Mouse (Mus musculus): Measurements from ENCODE around the gene Prkg1.
"Not testable (repeated sequence)": the region's sequence is repeated elsewhere in the genome, so short reads cannot be mapped to it uniquely, and the experiment has no call there.

DNA sequence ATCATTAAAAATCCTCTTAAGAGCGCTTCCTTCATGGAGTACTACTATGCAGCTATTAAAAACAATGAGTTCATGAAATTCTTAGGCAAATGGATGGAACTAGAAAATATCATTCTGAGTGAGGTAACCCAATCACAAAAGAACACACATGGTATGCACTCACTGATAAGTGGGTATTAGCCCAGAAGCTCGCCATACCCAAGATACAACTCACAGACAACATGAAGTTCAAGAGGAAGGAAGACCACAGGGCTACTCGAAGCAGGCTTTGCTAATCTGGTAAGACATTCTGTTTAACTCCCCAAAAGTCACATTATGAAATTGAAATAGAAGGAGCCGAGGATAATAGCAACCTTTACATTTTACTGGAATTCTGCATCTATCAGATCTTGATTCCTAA lies 545.6 kb downstream of the Prkg1 start:
- not testable (repeated sequence) for TF ChIP-seq POLR2A (IDR thresholded peaks at IDR 0.05; ENCODE audit: borderline replicate concordance, insufficient read depth, low read length); CTCF (IDR thresholded peaks at IDR 0.05; ENCODE audit: borderline replicate concordance, insufficient read depth, low read depth, low read length)

All from cerebellum, adult 2 months (tissue).